Comparison of ENCODE assay signal across 9 mouse cellular contexts in the genomic region with DNA sequence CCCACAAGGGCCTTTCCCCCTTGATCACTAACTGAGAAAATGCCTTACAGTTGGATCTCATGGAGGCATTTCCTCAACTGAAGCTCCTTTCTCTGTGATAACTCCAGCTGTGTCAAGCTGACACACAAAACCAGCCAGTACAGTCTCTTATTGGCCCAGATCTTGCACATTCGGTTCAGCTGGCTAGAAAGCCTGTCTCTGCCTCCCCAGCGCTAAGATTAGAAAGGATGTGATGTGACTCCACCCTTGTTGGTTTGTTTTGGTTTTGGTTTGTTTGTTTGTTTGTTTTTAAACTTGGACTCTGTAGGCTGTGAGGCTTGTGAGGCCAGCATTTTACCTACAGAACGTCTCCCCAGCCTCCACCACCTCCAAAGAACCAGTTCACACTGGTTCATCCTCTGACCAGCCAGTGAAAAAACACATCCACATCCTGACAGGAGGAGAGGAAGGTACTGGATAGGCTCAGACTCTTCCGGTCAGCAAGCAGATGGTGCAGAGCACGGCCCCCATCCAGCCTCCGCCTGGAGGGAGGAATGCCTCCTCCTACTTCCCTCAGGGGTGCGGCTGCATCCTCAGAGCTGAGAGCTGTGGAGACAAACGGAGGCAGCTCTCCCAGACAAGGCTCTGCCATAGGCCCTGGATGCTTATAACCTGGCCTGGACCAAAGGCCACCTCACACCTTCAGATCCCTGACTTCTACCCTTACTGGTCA. TPM values are rescaled to one million over a fixed set of nuclear protein-coding genes. Genes with fewer than 3 reads are reported as not detected.
DNase-seq lines count a peak whose midpoint lies in the region; ATAC-seq lines count a peak whose summit lies in the region.
"Had no signal": no experiment of that assay in that cellular context is flagged by ENCODE, and none has a peak within 500 bp of the region (broad histone marks: within the 10 kb centered on the region; RNA-seq: fewer than 3 reads in every experiment).

No protein-coding gene starts in this region.

- H3K4me2 ChIP-seq in heart, embryonic 12.5 days, result no peak overlapping the region

- DNase-seq in cerebellum, adult 11-12 months, result no peak
- DNase-seq in Muller cell, postnatal 12 days (ENCODE audit: inconsistent ontology term), result peak; percentile 48
- peak; percentile 35 to 57 for DNase-seq in kidney, postnatal 36 days
- DNase-seq in layer of hippocampus, adult 8-10 months (ENCODE audit: low spot score in 2 of 2), result no peak
- DNase-seq in spleen, adult 12 weeks (ENCODE audit: low spot score), result no peak

- ATAC-seq in cerebellum, adult (ENCODE audit: insufficient number of reproducible peaks, low FRiP score, low TSS enrichment), result peak; percentile 56; the same call in 1 of the 2 replicates
- ATAC-seq in heart, embryonic 12.5 days (ENCODE audit: insufficient number of reproducible peaks, low FRiP score), result peak; percentile 85
- ATAC-seq in CD4-positive, CD25-positive, alpha-beta regulatory T cell, adult 4 months, result no peak

- H3K4me3 ChIP-seq in heart, embryonic 12.5 days, result no peak overlapping the region

- no peaks in the 10 kb centered on the region for H3K27me3 ChIP-seq in heart, embryonic 12.5 days (replicated peaks)

- H3K36me3 ChIP-seq in heart, embryonic 12.5 days, result no peaks in the 10 kb centered on the region

- peak overlapping the region; percentile 69 for H3K27ac ChIP-seq in heart, embryonic 12.5 days (ENCODE audit: poor library complexity, severe bottlenecking)

- peaks cover 11% of the 10 kb centered on the region for H3K4me1 ChIP-seq in heart, embryonic 12.5 days (replicated peaks)

- 24% methylated on average over 8 of the region's 8 CpGs for WGBS in heart, embryonic 12.5 days

- H3K9me3 ChIP-seq in heart, embryonic 12.5 days (replicated peaks), result no peaks in the 10 kb centered on the region

- H3K9ac ChIP-seq in heart, embryonic 12.5 days, result no peak overlapping the region

RNA-seq across cellular contexts. Expression of gene Ncf2, which starts 9.7 kb away (rescaled TPM):
- polyA plus RNA-seq in heart, embryonic 12.5 days (2016; fragmentation: Nextera tagmentation; extraction: Ambion mirVana), result 3.4 and 4.4 TPM in 2 replicates
- 1 to 10 TPM; 2.9 to 6.9 TPM for polyA plus RNA-seq in CD4-positive, CD25-positive, alpha-beta regulatory T cell, adult 4 months (2017; shearing (Covaris generic))
- 10 to 100 TPM in 2 of 4 experiments, 1 to 10 TPM in 2; 2.0 to 20.9 (median 11.6) TPM for total RNA-seq in layer of hippocampus, adult 8-10 months (2022)

RNA-seq across cellular contexts. Expression of gene Arpc5, which starts 43.4 kb away (rescaled TPM):
- 245 and 249 TPM in 2 replicates for polyA plus RNA-seq in heart, embryonic 12.5 days (2016; fragmentation: Nextera tagmentation; extraction: Ambion mirVana)
- polyA plus RNA-seq in CD4-positive, CD25-positive, alpha-beta regulatory T cell, adult 4 months (2017; shearing (Covaris generic)), result 100 to 1,000 TPM; 479 to 556 TPM
- 100 to 1,000 TPM; 167 to 172 (median 171) TPM for total RNA-seq in layer of hippocampus, adult 8-10 months (2022)

RNA-seq across cellular contexts. Expression of gene Rgl1, which starts 43.5 kb away (rescaled TPM):
- 66.1 and 73.5 TPM in 2 replicates for polyA plus RNA-seq in heart, embryonic 12.5 days (2016; fragmentation: Nextera tagmentation; extraction: Ambion mirVana)
- under 1 TPM; 0.09 to 0.19 TPM for polyA plus RNA-seq in CD4-positive, CD25-positive, alpha-beta regulatory T cell, adult 4 months (2017; shearing (Covaris generic))
- 100 to 1,000 TPM; 109 to 161 (median 127) TPM for total RNA-seq in layer of hippocampus, adult 8-10 months (2022)

RNA-seq across cellular contexts. Expression of gene Apobec4, which starts 59.3 kb away (rescaled TPM):
- polyA plus RNA-seq in heart, embryonic 12.5 days (2016; fragmentation: Nextera tagmentation; extraction: Ambion mirVana), result not detected in 2 replicates
- not detected for polyA plus RNA-seq in CD4-positive, CD25-positive, alpha-beta regulatory T cell, adult 4 months (2017; shearing (Covaris generic))
- not detected for total RNA-seq in layer of hippocampus, adult 8-10 months (2022)
- polyA plus RNA-seq: C2C12 had no signal

Comparison
In these comparisons a context has a peak if more than half of its experiments do, and no peak if none do; other contexts are left out.
1. DNase-seq: peak in Muller cell, postnatal 12 days (single experiment) and kidney, postnatal 36 days (2 of 2); none in cerebellum, adult 11-12 months (single experiment), layer of hippocampus, adult 8-10 months (0 of 2) and spleen, adult 12 weeks (single experiment).
2. RNA of gene Rgl1, which starts 43.5 kb away (polyA plus RNA-seq): 66.1 to 73.5 TPM in heart, embryonic 12.5 days; 0.09 to 0.19 TPM in CD4-positive, CD25-positive, alpha-beta regulatory T cell, adult 4 months; every median in the first group is over 10 times any median in the second.